Mouse (Mus musculus): ENCODE data around the gene Mmadhc. TPM values are rescaled to one million over a fixed set of nuclear protein-coding genes. Genes with fewer than 3 reads are reported as not detected.

Gene Mmadhc
- polyA plus RNA-seq, 1 experiment from 2014 or later, result 131 TPM

GRCm38 (mm10) chr2:50276715-50277114 lies 19.9 kb downstream of the Mmadhc start:
- Histone ChIP-seq H3K9ac (ENCODE audit: low read depth, low read length) (no peak overlapping the region), H3K4me2 (no peak overlapping the region), H3K36me3 (ENCODE audit: control insufficient read depth, insufficient read depth, low read length) (peaks cover 12% of the 10 kb centered on the region), H3K4me3 (ENCODE audit: low read depth, low read length) (no peak overlapping the region), H3K4me1 (ENCODE audit: control insufficient read depth, insufficient read depth, low read length) (no peaks in the 10 kb centered on the region), H3K27ac (ENCODE audit: low read depth, low read length) (no peak overlapping the region), H3K9me3 (replicated peaks; ENCODE audit: control insufficient read depth, low read length) (no peaks in the 10 kb centered on the region), H3K27me3 (ENCODE audit: control insufficient read depth, insufficient read depth, low read length) (no peaks in the 10 kb centered on the region)
- no peak for ATAC-seq (replicated peaks; ENCODE audit: insufficient number of reproducible peaks, low FRiP score, low TSS enrichment)
- WGBS (ENCODE audit: insufficient replicate concordance), result 68% methylated on average over 10 of the region's 10 CpGs

- no peak for ATAC-seq (replicated peaks; ENCODE audit: insufficient number of reproducible peaks, low FRiP score, low TSS enrichment)
- Histone ChIP-seq H3K27ac (ENCODE audit: low read depth, low read length) (no peak overlapping the region), H3K4me2 (no peak overlapping the region), H3K9ac (ENCODE audit: low read depth, low read length) (no peak overlapping the region), H3K4me3 (ENCODE audit: low read depth, low read length) (no peak overlapping the region), H3K9me3 (replicated peaks; ENCODE audit: control insufficient read depth, low read length) (no peaks in the 10 kb centered on the region), H3K27me3 (ENCODE audit: control insufficient read depth, insufficient read depth, low read length) (no peaks in the 10 kb centered on the region), H3K4me1 (ENCODE audit: control insufficient read depth, insufficient read depth, low read length) (no peaks in the 10 kb centered on the region), H3K36me3 (ENCODE audit: control insufficient read depth, insufficient read depth, low read length) (no peaks in the 10 kb centered on the region)
- whole genome bisulfite sequencing (ENCODE audit: insufficient replicate concordance), result 72% methylated on average over 6 of the region's 6 CpGs
Observed at GRCm38 (mm10) chr2:50273415-50273814, 23.2 kb downstream of the Mmadhc start.

GRCm38 (mm10) chr2:50272165-50272564 lies 24.4 kb downstream of the Mmadhc start:
- no peak for ATAC-seq (replicated peaks; ENCODE audit: insufficient number of reproducible peaks, low FRiP score, low TSS enrichment)
- Histone ChIP-seq H3K27ac (ENCODE audit: low read depth, low read length) (no peak overlapping the region), H3K9me3 (replicated peaks; ENCODE audit: control insufficient read depth, low read length) (no peaks in the 10 kb centered on the region), H3K4me1 (ENCODE audit: control insufficient read depth, insufficient read depth, low read length) (no peaks in the 10 kb centered on the region), H3K4me3 (ENCODE audit: low read depth, low read length) (no peak overlapping the region), H3K9ac (ENCODE audit: low read depth, low read length) (no peak overlapping the region), H3K4me2 (no peak overlapping the region), H3K27me3 (ENCODE audit: control insufficient read depth, insufficient read depth, low read length) (no peaks in the 10 kb centered on the region), H3K36me3 (ENCODE audit: control insufficient read depth, insufficient read depth, low read length) (no peaks in the 10 kb centered on the region)
- 38% methylated on average over 5 of the region's 5 CpGs for WGBS (ENCODE audit: insufficient replicate concordance)

GRCm38 (mm10) chr2:50268514-50268913 lies 28.1 kb downstream of the Mmadhc start:
- Histone ChIP-seq H3K36me3 (ENCODE audit: control insufficient read depth, insufficient read depth, low read length) (no peaks in the 10 kb centered on the region), H3K27ac (ENCODE audit: low read depth, low read length) (no peak overlapping the region), H3K9me3 (replicated peaks; ENCODE audit: control insufficient read depth, low read length) (no peaks in the 10 kb centered on the region), H3K4me1 (ENCODE audit: control insufficient read depth, insufficient read depth, low read length) (no peaks in the 10 kb centered on the region), H3K4me3 (ENCODE audit: low read depth, low read length) (no peak overlapping the region), H3K27me3 (ENCODE audit: control insufficient read depth, insufficient read depth, low read length) (no peaks in the 10 kb centered on the region), H3K4me2 (no peak overlapping the region), H3K9ac (ENCODE audit: low read depth, low read length) (no peak overlapping the region)
- ATAC-seq (replicated peaks; ENCODE audit: insufficient number of reproducible peaks, low FRiP score, low TSS enrichment), result no peak
- WGBS (ENCODE audit: insufficient replicate concordance), result 43% methylated on average over 2 of the region's 2 CpGs

GRCm38 (mm10) chr2:50267046-50267445 lies 29.6 kb downstream of the Mmadhc start:
- Histone ChIP-seq H3K4me1 (ENCODE audit: control insufficient read depth, insufficient read depth, low read length) (no peaks in the 10 kb centered on the region), H3K9me3 (replicated peaks; ENCODE audit: control insufficient read depth, low read length) (no peaks in the 10 kb centered on the region), H3K4me2 (no peak overlapping the region), H3K27me3 (ENCODE audit: control insufficient read depth, insufficient read depth, low read length) (no peaks in the 10 kb centered on the region), H3K9ac (ENCODE audit: low read depth, low read length) (no peak overlapping the region), H3K36me3 (ENCODE audit: control insufficient read depth, insufficient read depth, low read length) (no peaks in the 10 kb centered on the region), H3K27ac (ENCODE audit: low read depth, low read length) (no peak overlapping the region), H3K4me3 (ENCODE audit: low read depth, low read length) (no peak overlapping the region)
- no peak for ATAC-seq (replicated peaks; ENCODE audit: insufficient number of reproducible peaks, low FRiP score, low TSS enrichment)

- no peaks in the 10 kb centered on the region for H3K27me3 ChIP-seq (ENCODE audit: control insufficient read depth, insufficient read depth, low read length)
- no peaks in the 10 kb centered on the region for H3K36me3 ChIP-seq (ENCODE audit: control insufficient read depth, insufficient read depth, low read length)
- no peaks in the 10 kb centered on the region for H3K9me3 ChIP-seq (replicated peaks; ENCODE audit: control insufficient read depth, low read length)
- no peak for ATAC-seq (replicated peaks; ENCODE audit: insufficient number of reproducible peaks, low FRiP score, low TSS enrichment)
- 50% methylated on average over 2 of the region's 2 CpGs for WGBS (ENCODE audit: insufficient replicate concordance)
- no peak overlapping the region for H3K4me3 ChIP-seq (ENCODE audit: low read depth, low read length)
- H3K4me1 ChIP-seq (ENCODE audit: control insufficient read depth, insufficient read depth, low read length), result no peaks in the 10 kb centered on the region
- H3K27ac ChIP-seq (ENCODE audit: low read depth, low read length), result no peak overlapping the region
- no peak overlapping the region for H3K4me2 ChIP-seq
- no peak overlapping the region for H3K9ac ChIP-seq (ENCODE audit: low read depth, low read length)
Observed at GRCm38 (mm10) chr2:50265215-50265785, 31.3 kb downstream of the Mmadhc start.

- no peak overlapping the region for H3K9ac ChIP-seq (ENCODE audit: low read depth, low read length)
- no peak overlapping the region for H3K4me3 ChIP-seq (ENCODE audit: low read depth, low read length)
- no peak overlapping the region for H3K27ac ChIP-seq (ENCODE audit: low read depth, low read length)
- WGBS (ENCODE audit: insufficient replicate concordance), result 72% methylated on average over 6 of the region's 6 CpGs
- H3K9me3 ChIP-seq (replicated peaks; ENCODE audit: control insufficient read depth, low read length), result no peaks in the 10 kb centered on the region
- no peak overlapping the region for H3K4me2 ChIP-seq
- no peak for ATAC-seq (replicated peaks; ENCODE audit: insufficient number of reproducible peaks, low FRiP score, low TSS enrichment)
- H3K36me3 ChIP-seq (ENCODE audit: control insufficient read depth, insufficient read depth, low read length), result no peaks in the 10 kb centered on the region
- H3K4me1 ChIP-seq (ENCODE audit: control insufficient read depth, insufficient read depth, low read length), result no peaks in the 10 kb centered on the region
- H3K27me3 ChIP-seq (ENCODE audit: control insufficient read depth, insufficient read depth, low read length), result no peaks in the 10 kb centered on the region
Observed at GRCm38 (mm10) chr2:50264059-50264458, 32.5 kb downstream of the Mmadhc start.

GRCm38 (mm10) chr2:50254955-50255354 lies 41.6 kb downstream of the Mmadhc start:
- Histone ChIP-seq H3K4me1 (ENCODE audit: control insufficient read depth, insufficient read depth, low read length) (no peaks in the 10 kb centered on the region), H3K27me3 (ENCODE audit: control insufficient read depth, insufficient read depth, low read length) (no peaks in the 10 kb centered on the region), H3K27ac (ENCODE audit: low read depth, low read length) (no peak overlapping the region), H3K36me3 (ENCODE audit: control insufficient read depth, insufficient read depth, low read length) (no peaks in the 10 kb centered on the region), H3K9me3 (replicated peaks; ENCODE audit: control insufficient read depth, low read length) (no peaks in the 10 kb centered on the region), H3K4me2 (no peak overlapping the region), H3K9ac (ENCODE audit: low read depth, low read length) (no peak overlapping the region), H3K4me3 (ENCODE audit: low read depth, low read length) (no peak overlapping the region)
- 80% methylated on average over 5 of the region's 5 CpGs for WGBS (ENCODE audit: insufficient replicate concordance)
- ATAC-seq (replicated peaks; ENCODE audit: insufficient number of reproducible peaks, low FRiP score, low TSS enrichment), result no peak

GRCm38 (mm10) chr2:50248551-50248950 lies 48.0 kb downstream of the Mmadhc start:
- Histone ChIP-seq H3K4me2 (no peak overlapping the region), H3K27ac (ENCODE audit: low read depth, low read length) (no peak overlapping the region), H3K4me3 (ENCODE audit: low read depth, low read length) (no peak overlapping the region), H3K27me3 (ENCODE audit: control insufficient read depth, insufficient read depth, low read length) (no peaks in the 10 kb centered on the region), H3K9me3 (replicated peaks; ENCODE audit: control insufficient read depth, low read length) (no peaks in the 10 kb centered on the region), H3K36me3 (ENCODE audit: control insufficient read depth, insufficient read depth, low read length) (no peaks in the 10 kb centered on the region), H3K9ac (ENCODE audit: low read depth, low read length) (no peak overlapping the region), H3K4me1 (ENCODE audit: control insufficient read depth, insufficient read depth, low read length) (no peaks in the 10 kb centered on the region)
- no peak for ATAC-seq (replicated peaks; ENCODE audit: insufficient number of reproducible peaks, low FRiP score, low TSS enrichment)
- WGBS (ENCODE audit: insufficient replicate concordance), result 58% methylated on average over 3 of the region's 3 CpGs
